Mouse (Mus musculus): ENCODE results near the gene Srcin1.

Gene Srcin1

DNA sequence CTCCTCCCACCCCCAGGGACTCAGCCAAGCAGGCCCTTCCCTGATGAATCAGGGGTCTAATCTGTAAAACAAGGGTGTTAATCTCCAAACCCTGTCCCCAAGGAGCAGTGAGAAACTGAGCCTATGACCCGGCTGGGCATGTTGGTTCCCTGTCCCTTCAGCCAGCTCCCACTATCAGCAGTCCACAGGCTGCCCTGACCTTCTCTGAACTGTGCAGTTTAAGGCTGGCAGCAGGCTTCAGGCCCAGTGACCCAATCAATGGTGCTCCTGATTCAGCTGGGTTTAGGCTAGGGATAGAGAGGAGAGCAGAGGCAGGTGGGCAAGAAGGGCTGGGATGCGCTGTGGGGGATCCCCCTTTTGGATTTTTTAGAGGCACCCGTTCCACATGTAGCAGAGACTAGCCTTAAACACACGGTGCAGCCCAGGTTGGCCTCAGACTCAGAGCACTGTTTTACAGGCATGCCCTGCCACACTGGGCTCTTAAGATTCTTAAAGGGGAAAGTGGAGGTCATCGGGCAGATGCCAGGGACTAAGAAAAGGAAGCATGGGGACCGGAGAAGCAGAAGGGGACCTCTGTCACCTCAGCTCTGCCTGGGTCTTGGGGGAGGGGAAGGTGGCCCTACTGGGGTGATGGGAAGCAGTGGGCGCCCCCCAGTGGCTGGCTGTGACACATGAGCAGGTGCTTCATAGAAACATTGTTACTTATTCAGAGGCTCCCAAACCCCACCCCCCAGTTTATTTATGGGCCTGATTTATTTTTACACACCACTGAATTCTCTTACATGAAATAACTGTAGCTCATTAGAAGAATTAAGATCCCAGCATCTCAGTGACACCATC is 19.2 kb downstream of the Srcin1 start:
- no peak for DNase-seq (ENCODE audit: low read depth, low spot score)

GRCm38 (mm10) chr11:97555144-97555543 is 20.8 kb downstream of the Srcin1 start:
- DNase-seq (ENCODE audit: low read depth, low spot score): no peak

GRCm38 (mm10) chr11:97552151-97552550 is 23.8 kb downstream of the Srcin1 start:
- no peak for DNase-seq (ENCODE audit: low read depth, low spot score)

DNA sequence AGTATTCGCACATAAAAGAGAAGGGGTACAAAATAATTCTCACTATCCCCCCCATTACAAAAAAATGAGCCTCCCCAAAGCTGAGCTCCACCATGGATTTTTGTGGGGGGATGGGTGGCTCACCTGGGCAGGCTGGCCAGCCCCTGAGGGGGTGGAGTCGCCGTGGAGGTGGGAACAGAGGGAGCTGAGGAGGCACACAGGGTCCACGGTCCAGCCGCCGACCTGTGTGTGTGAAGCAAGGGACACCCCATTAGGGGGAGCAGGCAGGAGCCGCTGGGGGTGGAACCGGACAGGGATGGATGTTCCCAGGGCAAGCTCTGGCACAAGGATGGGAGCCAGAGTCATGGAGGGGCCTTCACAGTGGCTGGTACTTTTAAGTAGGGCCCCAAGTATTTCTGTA is 27.2 kb downstream of the Srcin1 start:
- DNase-seq (ENCODE audit: low read depth, low spot score): no peak

- DNase-seq (ENCODE audit: low read depth, low spot score): no peak
Measured at GRCm38 (mm10) chr11:97547957-97548706, 27.9 kb downstream of the Srcin1 start.

GRCm38 (mm10) chr11:97546804-97547411 is 29.1 kb downstream of the Srcin1 start:
- no peak for DNase-seq (ENCODE audit: low read depth, low spot score)

- no peak for DNase-seq (ENCODE audit: low read depth, low spot score)
Measured at GRCm38 (mm10) chr11:97545808-97546560, 30.0 kb downstream of the Srcin1 start.

- no peak for DNase-seq (ENCODE audit: low read depth, low spot score)
Measured at GRCm38 (mm10) chr11:97543883-97544282, 32.1 kb downstream of the Srcin1 start.

DNA sequence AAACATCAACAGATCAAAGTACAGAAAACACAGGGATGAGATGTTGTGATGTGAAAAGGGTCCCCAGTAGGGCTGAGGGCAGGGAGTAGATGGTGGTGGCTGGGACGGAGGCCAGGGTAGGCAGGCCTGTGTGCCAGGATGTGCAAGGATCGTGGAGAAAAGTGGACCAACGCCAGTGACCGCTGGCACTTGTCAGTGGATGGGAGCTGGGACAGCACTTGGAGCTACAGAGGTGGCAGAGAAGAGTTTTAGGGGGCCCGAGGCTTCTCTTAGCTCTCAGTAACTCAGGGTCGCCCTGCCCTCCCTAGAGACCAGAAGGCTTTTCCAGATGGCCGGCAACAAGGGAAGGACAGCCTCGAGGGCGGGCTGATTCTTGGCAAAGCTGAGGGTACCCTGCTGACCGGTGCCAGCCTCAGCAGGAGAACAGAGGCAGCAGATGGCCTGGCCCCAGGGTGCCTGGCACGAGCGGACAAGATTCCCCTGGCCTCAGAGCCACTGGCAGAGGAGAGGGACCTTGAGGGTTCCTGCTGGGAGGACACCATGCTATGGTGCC is 32.7 kb downstream of the Srcin1 start:
- DNase-seq (ENCODE audit: low read depth, low spot score): no peak

DNA sequence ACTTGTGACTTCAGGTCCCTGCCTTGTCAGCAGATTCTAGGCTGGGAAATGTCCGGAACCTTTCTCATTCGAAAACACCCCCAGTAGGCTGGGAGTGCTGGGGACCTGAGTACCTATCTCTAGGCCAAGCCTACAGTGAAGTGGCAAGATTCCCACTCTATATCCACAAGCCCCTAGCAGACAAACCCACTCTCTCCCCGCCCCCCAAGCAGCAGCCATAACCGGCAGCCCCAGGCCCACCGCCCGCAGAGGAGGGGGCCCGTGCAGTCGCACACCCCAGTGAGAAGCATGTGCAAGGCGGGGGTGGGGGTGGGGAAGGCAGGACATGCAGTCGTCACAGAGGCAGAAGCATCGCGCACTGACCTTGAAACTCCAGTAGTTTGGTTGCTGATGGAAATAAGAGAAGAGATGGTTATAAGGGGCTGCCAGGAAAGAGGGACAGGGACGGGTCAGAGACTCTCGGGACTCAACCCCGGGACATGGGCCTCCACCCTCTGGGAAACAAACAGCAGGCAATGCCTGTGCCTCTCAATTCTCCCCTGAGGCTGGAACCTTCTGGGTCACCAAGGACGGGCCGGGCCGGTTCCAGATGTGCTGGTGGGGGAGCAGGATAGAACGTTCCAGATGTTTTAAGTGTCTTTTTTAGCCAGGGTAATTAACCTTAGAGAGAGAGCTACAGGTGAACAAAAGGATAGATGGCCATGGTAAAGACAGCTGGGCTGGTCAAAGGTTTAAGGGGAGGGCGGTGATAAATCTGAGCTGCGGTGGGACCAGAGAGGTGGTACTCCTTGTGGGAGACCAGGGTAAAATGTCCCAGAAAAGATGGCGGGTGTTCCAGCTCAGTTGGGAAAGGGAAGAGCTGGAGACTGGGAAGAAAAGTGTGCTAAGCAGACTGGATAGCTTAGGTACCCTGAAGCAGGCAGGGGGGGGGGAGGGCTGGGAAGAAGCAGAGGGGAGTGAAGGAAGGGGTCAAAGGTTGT is 33.5 kb downstream of the Srcin1 start:
- DNase-seq (ENCODE audit: low read depth, low spot score): no peak

GRCm38 (mm10) chr11:97540604-97541003 is 35.4 kb downstream of the Srcin1 start:
- no peak for DNase-seq (ENCODE audit: low read depth, low spot score)

DNA sequence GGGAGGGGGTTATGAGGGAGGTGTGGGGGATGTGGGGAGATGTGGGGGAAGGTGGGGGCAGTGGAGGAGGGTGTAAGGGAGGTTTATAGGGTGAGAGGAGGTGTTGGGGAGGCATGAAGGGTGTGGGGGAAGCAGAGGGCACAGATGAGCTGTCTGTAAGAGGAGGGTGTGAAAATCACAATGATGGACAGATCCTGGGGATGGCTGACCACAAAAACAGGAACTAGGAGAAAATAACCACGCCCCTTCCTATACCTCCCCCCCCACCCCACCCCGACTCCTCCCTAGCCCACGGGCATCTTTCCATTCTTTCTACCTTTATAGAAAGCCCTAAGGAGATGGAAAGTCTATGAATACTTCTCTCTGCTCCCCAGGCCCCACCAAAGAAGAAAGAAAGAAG is 35.9 kb downstream of the Srcin1 start:
- no peak for DNase-seq (ENCODE audit: low read depth, low spot score)

GRCm38 (mm10) chr11:97539622-97540021 is 36.4 kb downstream of the Srcin1 start:
- DNase-seq (ENCODE audit: low read depth, low spot score): no peak

DNA sequence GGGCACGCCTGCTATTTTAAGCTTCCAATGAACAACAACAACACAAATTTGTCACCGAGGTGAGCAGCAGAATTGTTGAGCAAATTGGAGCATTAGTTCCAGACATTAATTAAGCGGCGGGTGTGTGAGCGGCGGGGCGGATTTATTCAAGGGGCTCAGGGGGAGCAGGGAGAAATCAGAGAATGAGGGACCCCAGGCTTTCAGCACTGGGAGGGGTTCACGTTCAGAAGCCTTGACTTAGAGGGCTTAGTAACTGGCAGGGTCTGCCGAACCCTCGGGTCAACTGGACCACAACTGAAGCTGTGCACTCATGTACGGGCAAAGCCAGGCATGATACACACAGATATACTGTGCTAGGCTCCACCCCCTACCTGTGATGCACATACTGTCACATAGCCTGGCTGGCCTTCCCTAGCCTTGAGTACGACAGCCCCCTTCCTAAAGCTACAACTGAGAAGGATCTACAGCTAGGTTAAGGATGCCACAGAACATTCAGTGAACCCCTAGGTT is 38.4 kb downstream of the Srcin1 start:
- DNase-seq (ENCODE audit: low read depth, low spot score): no peak

- DNase-seq (ENCODE audit: low read depth, low spot score): no peak
Measured at GRCm38 (mm10) chr11:97536835-97537579, 39.0 kb downstream of the Srcin1 start.

- DNase-seq (ENCODE audit: low read depth, low spot score): no peak
Measured at GRCm38 (mm10) chr11:97536083-97536747, 39.8 kb downstream of the Srcin1 start.

DNA sequence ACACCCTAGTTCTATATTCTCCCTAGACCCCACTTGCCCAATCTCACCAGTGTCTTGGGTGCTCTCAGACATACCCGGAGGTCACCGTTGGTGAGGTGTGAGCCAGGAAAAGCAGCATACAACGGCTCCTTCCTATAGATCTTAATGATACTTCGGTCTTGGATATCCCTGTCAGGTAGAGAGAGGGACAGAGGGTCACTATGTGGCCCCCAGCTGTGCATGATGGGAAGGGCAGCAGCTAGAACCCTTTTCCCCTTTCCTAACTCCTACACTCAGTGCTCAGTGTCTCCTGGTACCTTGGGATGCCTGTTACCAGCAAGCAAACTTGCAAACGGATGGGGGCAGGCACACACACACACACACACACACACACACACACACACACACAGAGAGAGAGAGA is 40.3 kb downstream of the Srcin1 start:
- DNase-seq (ENCODE audit: low read depth, low spot score): no peak

DNA sequence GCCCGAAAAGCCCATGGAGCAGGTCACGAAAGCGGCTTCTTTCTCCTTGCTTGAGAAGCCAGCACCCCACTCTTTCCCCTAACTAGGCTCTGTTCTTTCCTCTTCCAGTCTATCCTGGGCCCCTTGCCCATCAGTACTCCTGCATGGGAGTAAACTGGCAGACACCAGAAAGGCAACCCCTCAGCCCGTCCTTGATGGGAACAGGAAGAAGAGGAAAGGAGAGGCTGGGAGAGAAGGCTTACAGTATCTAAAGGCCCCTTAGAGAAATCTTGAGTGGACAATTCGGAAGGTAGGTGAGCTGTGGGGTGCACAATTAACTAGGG is 40.7 kb downstream of the Srcin1 start:
- no peak for DNase-seq (ENCODE audit: low read depth, low spot score)
